Mouse (Mus musculus): ENCODE measurements at regions not wholly inside any gene's neighbourhood (a gene's known extent, or its start where the extent isn't known, plus 50 kb on each side); places are given as distances from the start of the nearest gene placed in this dataset.
A peak's percentile ranks its signal among the peaks of the same experiment; 100 is the strongest.

DNA sequence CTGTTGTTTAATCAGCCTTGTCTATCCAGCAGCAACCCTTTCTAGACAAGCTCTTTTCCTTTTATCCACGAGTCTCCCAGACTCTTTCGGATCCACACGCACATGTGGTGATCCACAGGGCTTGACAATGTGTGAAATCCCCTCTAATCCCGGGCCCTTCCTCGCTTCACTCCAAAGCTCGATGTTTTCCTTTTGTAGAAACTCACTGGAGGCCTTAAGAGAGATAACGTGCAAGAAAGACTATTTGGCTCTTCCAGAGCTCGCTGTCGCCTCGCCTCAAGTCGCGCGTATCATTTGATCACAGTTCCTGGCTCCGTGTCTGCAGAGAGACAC is 234.9 kb downstream of the Gm5426 start:
- no peak for DNase-seq (ENCODE audit: low spot score in 2 of 2)

GRCm38 (mm10) chr10:96372616-96373346 is 236.4 kb downstream of the Gm5426 start:
- no peak for DNase-seq (ENCODE audit: low spot score in 2 of 2)

- no peak for DNase-seq (ENCODE audit: low spot score in 2 of 2)
Measured at GRCm38 (mm10) chr10:96373481-96373880, 237.1 kb downstream of the Gm5426 start.

DNA sequence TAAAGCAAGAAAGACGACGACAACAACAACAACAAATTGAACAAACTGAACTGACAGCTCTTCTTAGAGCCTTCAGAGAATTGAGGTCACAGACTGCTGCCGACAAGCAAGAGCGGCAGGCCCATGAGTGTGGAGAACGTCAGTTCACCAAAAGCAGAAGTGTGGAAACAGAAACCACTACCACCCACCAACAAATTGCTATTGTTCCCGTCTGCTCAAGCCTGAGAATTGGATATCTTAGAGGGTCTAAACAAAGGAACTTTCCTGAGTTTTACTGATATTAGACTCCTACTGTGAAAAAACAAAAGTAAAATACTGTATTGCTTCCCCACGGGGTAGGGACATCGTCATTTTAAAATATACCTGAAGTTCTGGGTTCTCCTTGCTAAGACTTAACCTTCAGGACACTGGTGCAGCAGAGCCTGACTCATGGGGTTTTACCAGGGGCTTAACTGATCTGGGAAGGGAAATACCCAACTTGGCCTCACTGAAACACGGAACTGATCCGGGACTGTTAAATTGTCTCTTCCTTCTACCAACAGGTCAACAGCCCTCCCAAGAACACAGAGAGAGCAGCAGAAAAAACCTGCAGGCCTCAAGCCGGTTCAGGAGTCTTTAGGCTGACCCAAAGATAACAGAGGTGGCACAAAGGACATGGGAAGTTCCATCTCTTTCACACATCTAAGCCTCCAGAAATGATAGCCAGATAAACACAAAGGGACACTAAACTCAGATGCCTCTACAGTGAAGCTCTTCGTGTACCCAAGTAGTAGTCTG is 238.1 kb downstream of the Gm5426 start:
- no peak for DNase-seq (ENCODE audit: low spot score in 2 of 2)

- DNase-seq (ENCODE audit: low spot score in 2 of 2): no peak
Measured at GRCm38 (mm10) chr10:96375070-96375447, 238.7 kb downstream of the Gm5426 start.

DNA sequence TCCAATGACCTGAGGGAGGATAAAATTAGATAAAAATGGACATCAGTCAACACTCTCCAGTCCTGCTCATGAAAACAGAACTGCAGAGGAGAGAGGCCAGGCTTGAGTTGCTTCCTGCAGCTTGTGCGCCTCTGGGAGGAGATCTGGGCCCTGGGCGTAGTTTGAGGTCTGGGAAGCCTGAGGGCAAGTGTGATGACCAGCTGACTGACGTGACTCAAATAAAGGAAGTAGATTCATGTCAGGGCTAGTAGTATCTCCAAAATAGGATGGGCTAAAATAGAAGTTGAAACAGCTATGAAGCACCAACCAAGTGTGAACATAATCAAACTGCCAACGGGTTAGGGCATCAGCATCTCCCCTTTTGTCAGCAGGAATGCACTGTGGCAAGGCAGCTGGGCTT is 239.3 kb upstream of the Btg1 start:
- no peak for DNase-seq (ENCODE audit: low spot score in 2 of 2)

DNA sequence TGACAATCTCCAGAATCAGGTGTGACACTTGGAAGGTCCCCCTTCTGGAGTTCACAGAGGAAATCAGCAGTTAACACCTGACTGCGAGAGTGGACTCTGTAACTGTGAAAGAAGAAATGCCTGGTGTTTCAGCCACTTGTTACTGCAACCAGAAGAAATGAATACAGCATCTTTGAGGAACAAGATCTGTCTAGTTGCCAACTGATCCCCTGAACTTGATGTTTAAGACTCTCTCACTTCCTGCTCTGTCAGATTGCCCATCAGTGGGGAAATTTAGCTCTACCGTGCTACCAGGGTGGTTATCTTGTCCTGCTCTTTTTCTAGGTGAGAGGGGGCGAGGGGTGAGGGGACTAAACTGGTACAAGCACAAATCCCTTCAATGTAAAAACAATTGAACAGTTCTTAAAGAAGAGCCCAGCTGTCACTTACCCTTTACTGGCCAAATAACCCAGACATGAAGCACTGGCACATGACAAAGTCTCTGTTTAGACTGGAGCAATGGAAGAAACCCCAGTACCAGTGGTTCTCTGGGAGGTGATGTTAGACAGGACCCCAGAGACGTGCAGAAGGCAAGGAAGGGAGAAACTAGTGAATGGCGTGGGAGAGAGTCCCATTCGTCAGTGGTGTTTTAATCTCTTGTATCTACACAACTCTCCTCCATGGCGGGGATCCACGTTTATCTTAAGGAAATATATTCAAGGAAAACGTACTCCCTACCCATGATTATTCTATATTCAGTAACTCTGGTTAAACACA is 237.6 kb upstream of the Btg1 start:
- no peak for DNase-seq (ENCODE audit: low spot score in 2 of 2)

DNA sequence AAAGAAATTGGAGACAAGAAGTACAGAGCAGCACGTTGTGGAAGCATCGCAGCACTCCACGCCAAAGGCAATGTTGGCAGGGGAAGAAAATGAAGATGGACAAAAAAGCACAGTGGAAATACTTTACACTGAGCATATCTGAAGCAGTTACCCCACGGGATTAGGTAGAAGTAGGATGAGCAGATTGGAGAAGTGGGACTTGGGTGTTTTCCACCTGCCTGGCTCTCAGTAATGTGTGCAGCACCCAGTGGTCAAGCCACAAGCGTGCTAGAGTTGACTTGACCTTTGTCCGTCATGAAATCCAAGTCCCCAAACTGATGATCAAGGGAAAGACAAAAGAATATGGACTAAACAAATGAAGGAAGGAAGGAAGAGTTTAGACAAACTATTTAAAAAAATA is 235.1 kb upstream of the Btg1 start:
- no peak for DNase-seq (ENCODE audit: low spot score in 2 of 2)

- no peak for DNase-seq (ENCODE audit: low spot score in 2 of 2)
Measured at GRCm38 (mm10) chr10:96391748-96392147, 225.1 kb upstream of the Btg1 start.

DNA sequence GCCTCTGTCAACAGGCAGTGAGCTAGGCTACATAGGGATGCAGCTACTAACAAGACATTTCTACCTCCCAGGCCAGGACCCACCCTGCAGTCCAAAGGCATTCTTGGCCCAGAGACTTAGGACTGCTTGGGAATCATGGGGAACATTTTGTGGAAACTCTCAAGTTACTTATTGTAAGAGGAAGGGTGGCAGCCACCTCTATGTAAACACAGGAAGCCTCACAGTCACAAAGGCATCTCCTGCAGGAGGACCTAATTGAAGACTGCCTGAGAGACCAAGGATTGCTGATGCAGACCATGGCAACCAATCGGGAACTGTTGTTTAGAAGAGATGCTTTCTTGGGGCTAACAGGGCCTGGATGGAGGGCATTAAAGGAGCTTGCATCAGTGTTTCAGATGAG is 224.0 kb upstream of the Btg1 start:
- no peak for DNase-seq (ENCODE audit: low spot score in 2 of 2)

GRCm38 (mm10) chr10:96394210-96394609 is 222.6 kb upstream of the Btg1 start:
- no peak for DNase-seq (ENCODE audit: low spot score in 2 of 2)

- no peak for DNase-seq (ENCODE audit: low spot score in 2 of 2)
Measured at GRCm38 (mm10) chr10:96395017-96395416, 221.8 kb upstream of the Btg1 start.

DNA sequence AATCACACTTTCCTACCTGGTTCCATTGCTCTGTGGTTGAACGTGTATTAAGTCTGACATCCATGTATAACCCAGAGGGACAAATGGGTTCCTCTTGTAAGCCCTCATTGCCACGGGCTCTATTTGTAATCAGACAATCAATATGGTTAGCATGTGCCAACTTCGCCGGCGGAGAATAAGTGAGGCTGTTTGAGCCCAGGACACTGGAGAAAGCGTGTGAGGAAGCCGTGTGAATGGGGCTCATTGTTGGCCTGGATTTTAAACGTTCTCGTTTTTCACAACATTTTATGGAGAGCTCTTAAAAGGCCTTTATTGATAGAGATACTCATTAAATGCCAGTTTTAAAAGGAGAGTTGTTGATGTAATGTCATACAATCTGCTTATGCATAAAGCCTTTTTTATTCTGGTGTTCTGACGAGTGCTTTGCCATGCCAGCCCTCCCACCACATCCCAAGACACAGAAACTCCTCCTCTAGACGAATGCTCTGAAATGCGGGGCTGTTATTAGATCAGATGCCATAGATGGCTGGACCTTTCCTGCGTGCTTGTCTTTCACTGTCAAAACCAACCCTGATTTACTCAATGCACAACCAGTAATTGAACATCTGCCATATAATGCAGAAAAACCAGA is 218.8 kb upstream of the Btg1 start:
- DNase-seq (ENCODE audit: low spot score in 2 of 2): peak; percentile 4 to 6

DNA sequence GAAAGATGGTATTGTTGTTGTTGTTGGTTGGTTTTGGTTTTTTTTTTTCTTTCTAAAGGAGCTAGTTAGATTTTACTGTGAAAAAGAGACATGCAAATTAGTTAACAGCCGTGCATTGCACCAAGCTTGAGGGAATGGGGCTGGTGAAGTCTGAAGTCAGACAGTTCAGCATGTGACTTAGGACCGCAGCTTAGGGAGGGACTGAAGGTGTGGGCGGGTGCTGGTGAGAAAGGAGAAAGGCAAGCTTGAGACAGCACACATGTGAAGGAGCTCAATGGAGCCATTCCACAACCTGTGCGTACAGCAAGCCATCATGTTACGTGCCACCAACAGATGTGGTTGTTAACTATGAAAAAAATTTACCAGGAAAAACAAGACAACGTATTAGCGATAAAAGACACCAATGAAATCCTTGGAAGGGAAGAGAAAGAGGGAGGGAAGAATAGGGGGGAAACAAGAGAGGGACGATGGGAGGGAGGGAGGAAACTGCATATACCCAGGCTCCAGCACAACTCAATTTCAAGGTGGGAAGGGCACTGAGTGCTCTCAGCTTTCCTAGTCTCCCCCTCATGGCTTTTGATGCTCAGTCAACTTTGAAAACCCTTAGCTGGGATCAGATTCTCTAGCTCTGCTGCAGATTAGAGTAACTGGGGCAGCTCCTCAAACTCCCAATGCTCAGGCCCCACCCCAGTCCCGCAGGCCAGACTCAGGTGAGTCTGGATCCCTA is 218.1 kb upstream of the Btg1 start:
- DNase-seq (ENCODE audit: low spot score in 2 of 2): no peak

- no peak for DNase-seq (ENCODE audit: low spot score in 2 of 2)
Measured at GRCm38 (mm10) chr10:96399636-96400400, 217.0 kb upstream of the Btg1 start.

DNA sequence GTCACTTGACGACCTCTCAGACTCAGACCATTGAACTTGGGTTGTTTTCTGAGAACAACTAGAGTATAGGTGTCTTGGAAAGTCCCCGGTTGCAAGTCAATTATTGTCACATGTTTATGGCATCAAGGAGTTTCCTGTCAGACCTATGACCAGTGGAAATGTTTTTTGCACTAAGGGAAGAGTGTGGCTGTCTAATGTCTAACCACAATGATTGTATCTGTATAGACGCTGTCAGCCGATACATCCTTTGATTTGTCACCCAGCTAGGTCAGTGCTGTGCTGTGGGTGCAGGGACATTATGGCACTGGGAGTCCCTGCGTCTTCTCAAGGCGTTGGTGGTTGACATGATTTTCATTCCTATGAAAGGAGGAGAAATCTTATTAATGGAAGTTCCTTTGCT is 216.0 kb upstream of the Btg1 start:
- no peak for DNase-seq (ENCODE audit: low spot score in 2 of 2)

GRCm38 (mm10) chr10:96406306-96406705 is 210.5 kb upstream of the Btg1 start:
- no peak for DNase-seq (ENCODE audit: low spot score in 2 of 2)

GRCm38 (mm10) chr10:96407846-96408245 is 209.0 kb upstream of the Btg1 start:
- DNase-seq (ENCODE audit: low spot score in 2 of 2): no peak

GRCm38 (mm10) chr10:96408250-96408649 is 208.6 kb upstream of the Btg1 start:
- DNase-seq (ENCODE audit: low spot score in 2 of 2): no peak

DNA sequence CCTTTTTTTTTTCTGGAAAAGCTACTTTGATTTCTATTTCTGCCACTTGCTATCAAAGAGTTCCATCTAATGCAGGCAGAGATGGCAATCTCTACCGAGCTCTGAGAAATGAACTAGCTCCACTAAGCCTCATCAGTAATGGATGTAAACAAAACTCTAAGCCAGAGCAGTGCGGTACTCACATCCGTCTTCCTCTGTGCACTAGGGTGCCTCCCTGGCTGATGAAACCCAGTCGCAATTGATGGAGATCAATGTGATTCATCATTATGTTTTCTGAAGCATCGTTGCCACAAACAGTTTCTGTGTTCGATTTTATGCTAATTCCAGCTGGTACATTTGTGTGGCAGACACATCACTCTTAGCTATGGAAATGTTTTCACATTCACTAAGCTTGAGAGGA is 206.8 kb upstream of the Btg1 start:
- DNase-seq (ENCODE audit: low spot score in 2 of 2): no peak

DNA sequence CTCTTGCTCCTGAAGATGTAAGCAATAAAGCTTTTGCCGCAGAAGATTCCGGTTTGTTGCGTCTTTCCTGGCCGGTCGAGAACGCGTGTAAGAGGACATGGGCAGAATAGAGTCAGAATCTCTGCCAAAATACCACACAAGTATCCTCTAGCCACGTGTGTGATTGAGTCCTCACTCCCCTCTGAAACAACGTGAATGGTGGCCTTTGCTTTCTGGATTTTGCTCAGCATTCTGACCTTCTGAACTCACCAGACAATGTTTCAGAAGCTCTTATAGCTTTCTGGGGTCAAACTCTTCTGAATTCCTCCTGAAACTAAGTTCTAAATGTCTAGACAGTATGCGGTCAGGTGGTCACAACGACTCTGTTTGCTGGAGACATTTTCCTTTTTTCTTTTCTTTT is 202.0 kb upstream of the Btg1 start:
- DNase-seq (ENCODE audit: low spot score in 2 of 2): no peak
